Mouse (Mus musculus): Measurements from ENCODE around the gene Fancd2. TPM values are rescaled to one million over a fixed set of nuclear protein-coding genes. Genes with fewer than 3 reads are reported as not detected.
A peak's percentile ranks its signal among the peaks of the same experiment; 100 is the strongest.

Gene Fancd2
- polyA plus RNA-seq (2014; fragmentation: Nextera tagmentation; extraction: Ambion mirVana), result 14.6 and 17.7 TPM in 2 replicates

DNA sequence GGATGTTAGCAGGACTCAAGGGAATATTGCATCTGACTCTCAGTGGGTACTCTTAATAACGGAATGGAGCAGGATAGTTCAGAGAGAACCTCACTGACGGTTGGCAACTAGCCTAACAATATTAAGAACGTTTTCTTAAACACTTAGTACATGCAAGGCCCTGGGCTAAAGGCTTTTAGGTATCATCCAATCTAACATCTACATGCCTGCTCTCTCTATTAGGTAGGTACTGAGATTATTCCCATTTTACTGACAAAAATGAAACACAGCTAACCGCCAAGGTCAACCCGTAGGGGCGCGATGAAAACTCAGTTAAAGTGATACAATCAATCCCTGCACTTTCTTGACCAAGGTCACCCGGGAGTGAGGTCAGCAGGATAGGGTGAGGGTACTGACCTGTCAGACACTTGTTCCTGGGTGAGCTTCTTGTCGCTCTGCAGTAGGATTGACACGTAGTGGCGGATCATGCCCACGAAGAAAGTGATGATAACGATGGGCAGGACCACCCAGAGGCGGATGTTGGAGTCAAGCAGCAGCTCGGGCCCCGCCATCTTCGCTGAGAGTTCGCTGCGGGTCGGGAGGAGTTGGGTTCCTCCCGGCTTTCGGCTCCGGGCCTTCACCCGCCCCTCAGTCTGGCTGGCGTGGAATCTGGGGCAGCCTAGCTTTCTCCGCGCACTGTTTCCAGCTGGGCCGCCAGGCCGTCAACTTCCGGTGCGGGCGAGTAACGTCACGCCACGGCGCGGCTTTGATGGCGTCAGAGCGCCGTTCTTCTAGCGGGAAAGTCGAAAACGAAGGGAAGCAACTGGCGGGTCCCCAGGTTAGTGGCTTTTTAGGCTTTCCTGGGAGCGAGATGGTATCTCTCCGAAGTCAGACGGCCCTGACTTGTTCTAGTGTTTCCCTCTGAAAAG is at the start of gene Fancd2, which contains the start of gene Emc3:
TSS of gene Fancd2 (plus strand) at position 751 of the 908 bp plus-strand sequence.
TSS of gene Emc3 (minus strand) at position 721 of the 908 bp plus-strand sequence.
- no peaks in the 10 kb centered on the region for H3K36me3 ChIP-seq (replicated peaks; ENCODE audit: control insufficient read depth, insufficient read depth, low read depth, low read length)
- under 1% methylated on average over 47 of the region's 47 CpGs for whole genome bisulfite sequencing
- peak within 1 kb of the TSS; percentile 47 for H3K4me2 ChIP-seq (ENCODE audit: low read depth, low read length)
- H3K4me3 ChIP-seq (ENCODE audit: low read depth, low read length), result peak within 1 kb of the TSS; percentile 63
- H3K27ac ChIP-seq (replicated peaks; ENCODE audit: low read depth, low read length), result peak within 1 kb of the TSS; percentile 35
- no peaks in the 10 kb centered on the region for H3K4me1 ChIP-seq (ENCODE audit: control insufficient read depth, insufficient read depth, low read length)
- DNase-seq (ENCODE audit: low spot score) (peak; percentile 94), ATAC-seq (replicated peaks; ENCODE audit: insufficient number of reproducible peaks, low FRiP score, low TSS enrichment, low read depth) (peak; percentile 90)
- H3K9ac ChIP-seq (replicated peaks; ENCODE audit: low read length), result peak within 1 kb of the TSS; percentile 85
- H3K9me3 ChIP-seq (replicated peaks; ENCODE audit: control insufficient read depth, low read length), result no peaks in the 10 kb centered on the region
- H3K27me3 ChIP-seq (ENCODE audit: control insufficient read depth, insufficient read depth, low read length), result no peaks in the 10 kb centered on the region

- H3K9ac ChIP-seq (replicated peaks; ENCODE audit: low read length), result peak overlapping the region; percentile 46
- H3K27ac ChIP-seq (replicated peaks; ENCODE audit: low read depth, low read length), result no peak overlapping the region
- H3K4me2 ChIP-seq (ENCODE audit: low read depth, low read length), result peak overlapping the region; percentile 64
- H3K4me1 ChIP-seq (ENCODE audit: control insufficient read depth, insufficient read depth, low read length), result peaks cover 4% of the 10 kb centered on the region; the same call in 1 of the 2 replicates
- DNase-seq (ENCODE audit: low spot score) (no peak), ATAC-seq (replicated peaks; ENCODE audit: insufficient number of reproducible peaks, low FRiP score, low TSS enrichment, low read depth) (peak; percentile 34; the same call in 1 of the 2 replicates)
- peak overlapping the region; percentile 32 for H3K4me3 ChIP-seq (ENCODE audit: low read depth, low read length)
- no peaks in the 10 kb centered on the region for H3K9me3 ChIP-seq (replicated peaks; ENCODE audit: control insufficient read depth, low read length)
- no peaks in the 10 kb centered on the region for H3K36me3 ChIP-seq (replicated peaks; ENCODE audit: control insufficient read depth, insufficient read depth, low read depth, low read length)
- peaks cover 18% of the 10 kb centered on the region for H3K27me3 ChIP-seq (ENCODE audit: control insufficient read depth, insufficient read depth, low read length)
- WGBS, result 2% methylated on average over 65 of the region's 65 CpGs
Measured at GRCm38 (mm10) chr6:113482477-113483099, 48.9 kb upstream of the Fancd2 start.

GRCm38 (mm10) chr6:113483100-113483615 is 48.3 kb upstream of the Fancd2 start, which contains the start of gene Creld1:
Gene Creld1 (plus strand): TSS chr6:113483297.
- Histone ChIP-seq H3K27ac (replicated peaks; ENCODE audit: low read depth, low read length) (peak within 1 kb of the TSS; percentile 7; the same call in 1 of the 2 replicates), H3K4me3 (ENCODE audit: low read depth, low read length) (peak within 1 kb of the TSS; percentile 32), H3K4me1 (ENCODE audit: control insufficient read depth, insufficient read depth, low read length) (peaks cover 4% of the 10 kb centered on the region; the same call in 1 of the 2 replicates), H3K9ac (replicated peaks; ENCODE audit: low read length) (peak within 1 kb of the TSS; percentile 46), H3K4me2 (ENCODE audit: low read depth, low read length) (peak within 1 kb of the TSS; percentile 64), H3K27me3 (ENCODE audit: control insufficient read depth, insufficient read depth, low read length) (peaks cover 18% of the 10 kb centered on the region), H3K36me3 (replicated peaks; ENCODE audit: control insufficient read depth, insufficient read depth, low read depth, low read length) (no peaks in the 10 kb centered on the region), H3K9me3 (replicated peaks; ENCODE audit: control insufficient read depth, low read length) (no peaks in the 10 kb centered on the region)
- ATAC-seq (replicated peaks; ENCODE audit: insufficient number of reproducible peaks, low FRiP score, low TSS enrichment, low read depth), result peak; percentile 89
- peak; percentile 93 for DNase-seq (ENCODE audit: low spot score)
- WGBS, result 0% methylated on average over 26 of the region's 26 CpGs

DNA sequence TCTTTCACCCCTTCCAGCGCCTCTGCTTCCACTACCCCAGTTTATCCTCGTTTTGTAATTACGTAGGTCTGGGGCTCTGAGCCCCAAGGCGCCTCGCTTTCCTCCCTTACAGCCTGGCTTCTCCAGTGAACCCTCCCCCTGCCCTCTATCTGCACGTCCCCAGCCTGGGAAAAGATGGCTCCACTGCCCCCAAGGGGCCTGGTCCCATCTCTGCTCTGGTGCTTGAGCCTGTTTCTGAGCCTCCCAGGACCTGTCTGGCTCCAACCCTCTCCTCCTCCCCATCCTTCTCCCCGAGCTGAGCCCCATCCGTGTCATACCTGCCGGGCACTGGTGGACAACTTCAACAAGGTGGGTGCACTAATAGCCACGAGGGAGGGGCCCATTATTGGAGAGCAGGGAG is 47.8 kb upstream of the Fancd2 start:
- Histone ChIP-seq H3K4me3 (ENCODE audit: low read depth, low read length) (peak overlapping the region; percentile 32), H3K36me3 (replicated peaks; ENCODE audit: control insufficient read depth, insufficient read depth, low read depth, low read length) (no peaks in the 10 kb centered on the region), H3K27me3 (ENCODE audit: control insufficient read depth, insufficient read depth, low read length) (peaks cover 18% of the 10 kb centered on the region), H3K9me3 (replicated peaks; ENCODE audit: control insufficient read depth, low read length) (no peaks in the 10 kb centered on the region), H3K4me1 (ENCODE audit: control insufficient read depth, insufficient read depth, low read length) (peaks cover 4% of the 10 kb centered on the region; the same call in 1 of the 2 replicates), H3K27ac (replicated peaks; ENCODE audit: low read depth, low read length) (peak overlapping the region; percentile 7; the same call in 1 of the 2 replicates), H3K9ac (replicated peaks; ENCODE audit: low read length) (peak overlapping the region; percentile 35), H3K4me2 (ENCODE audit: low read depth, low read length) (peak overlapping the region; percentile 64)
- ATAC-seq (replicated peaks; ENCODE audit: insufficient number of reproducible peaks, low FRiP score, low TSS enrichment, low read depth) (peak; percentile 44; the same call in 1 of the 2 replicates), DNase-seq (ENCODE audit: low spot score) (no peak)
- WGBS, result 10% methylated on average over 10 of the region's 10 CpGs

GRCm38 (mm10) chr6:113487125-113487576 is 44.3 kb upstream of the Fancd2 start:
- ATAC-seq (replicated peaks; ENCODE audit: insufficient number of reproducible peaks, low FRiP score, low TSS enrichment, low read depth), result no peak
- H3K27ac ChIP-seq (replicated peaks; ENCODE audit: low read depth, low read length), result no peak overlapping the region
- no peaks in the 10 kb centered on the region for H3K9me3 ChIP-seq (replicated peaks; ENCODE audit: control insufficient read depth, low read length)
- WGBS, result 44% methylated on average over 7 of the region's 7 CpGs
- no peak overlapping the region for H3K4me2 ChIP-seq (ENCODE audit: low read depth, low read length)
- H3K9ac ChIP-seq (replicated peaks; ENCODE audit: low read length), result no peak overlapping the region
- peaks cover 7% of the 10 kb centered on the region for H3K27me3 ChIP-seq (ENCODE audit: control insufficient read depth, insufficient read depth, low read length)
- H3K36me3 ChIP-seq (replicated peaks; ENCODE audit: control insufficient read depth, insufficient read depth, low read depth, low read length), result no peaks in the 10 kb centered on the region
- DNase-seq (ENCODE audit: low spot score), result peak; percentile 86
- no peak overlapping the region for H3K4me3 ChIP-seq (ENCODE audit: low read depth, low read length)
- peaks cover 4% of the 10 kb centered on the region; the same call in 1 of the 2 replicates for H3K4me1 ChIP-seq (ENCODE audit: control insufficient read depth, insufficient read depth, low read length)

GRCm38 (mm10) chr6:113489410-113489809 is 42.1 kb upstream of the Fancd2 start:
- Histone ChIP-seq H3K27me3 (ENCODE audit: control insufficient read depth, insufficient read depth, low read length) (peaks cover under 1% of the 10 kb centered on the region; the same call in 1 of the 2 replicates), H3K4me3 (ENCODE audit: low read depth, low read length) (no peak overlapping the region), H3K36me3 (replicated peaks; ENCODE audit: control insufficient read depth, insufficient read depth, low read depth, low read length) (no peaks in the 10 kb centered on the region), H3K4me2 (ENCODE audit: low read depth, low read length) (no peak overlapping the region), H3K9ac (replicated peaks; ENCODE audit: low read length) (no peak overlapping the region), H3K27ac (replicated peaks; ENCODE audit: low read depth, low read length) (no peak overlapping the region), H3K9me3 (replicated peaks; ENCODE audit: control insufficient read depth, low read length) (no peaks in the 10 kb centered on the region), H3K4me1 (ENCODE audit: control insufficient read depth, insufficient read depth, low read length) (no peaks in the 10 kb centered on the region; the same call in 1 of the 2 replicates)
- DNase-seq (ENCODE audit: low spot score), result no peak
- WGBS, result 90% methylated on average over 14 of the region's 14 CpGs
- no peak for ATAC-seq (replicated peaks; ENCODE audit: insufficient number of reproducible peaks, low FRiP score, low TSS enrichment, low read depth)

- no peaks in the 10 kb centered on the region for H3K36me3 ChIP-seq (replicated peaks; ENCODE audit: control insufficient read depth, insufficient read depth, low read depth, low read length)
Measured at GRCm38 (mm10) chr6:113492101-113492864, 39.2 kb upstream of the Fancd2 start.

More at GRCm38 (mm10) chr6:113492101-113492864, 39.2 kb upstream of the Fancd2 start:
- Histone ChIP-seq H3K9ac (replicated peaks; ENCODE audit: low read length) (no peak overlapping the region), H3K4me3 (ENCODE audit: low read depth, low read length) (no peak overlapping the region), H3K27ac (replicated peaks; ENCODE audit: low read depth, low read length) (no peak overlapping the region), H3K4me1 (ENCODE audit: control insufficient read depth, insufficient read depth, low read length) (no peaks in the 10 kb centered on the region; the same call in 1 of the 2 replicates), H3K4me2 (ENCODE audit: low read depth, low read length) (no peak overlapping the region), H3K9me3 (replicated peaks; ENCODE audit: control insufficient read depth, low read length) (no peaks in the 10 kb centered on the region), H3K27me3 (ENCODE audit: control insufficient read depth, insufficient read depth, low read length) (peaks cover 15% of the 10 kb centered on the region)
- DNase-seq (ENCODE audit: low spot score) (no peak), ATAC-seq (replicated peaks; ENCODE audit: insufficient number of reproducible peaks, low FRiP score, low TSS enrichment, low read depth) (no peak)
- 76% methylated on average over 24 of the region's 24 CpGs for WGBS
